Mouse (Mus musculus) layer of hippocampus, postnatal 10 days (tissue): ENCODE data around the gene Mtf1. TPM values are rescaled to one million over a fixed set of nuclear protein-coding genes. Genes with fewer than 3 reads are reported as not detected.
A peak's percentile ranks its signal among the peaks of the same experiment; 100 is the strongest.

Experiments
- DNase-seq, 2 experiments: peaks; one replicate each; pipeline ENCODE4 v3.0.0; 2021; ENCODE audit warnings: low spot score in 2 of 2
- total RNA-seq, 2 experiments: library from RNA; stranded (reverse); gene quantifications; 2 replicates each; pipeline ENCODE4 v1.2.3; 2021

Mtf1 gene
- total RNA-seq, 2 experiments from 2014 or later, result 20.6 to 24.1 TPM

GRCm38 (mm10) chr4:124796913-124797312, 5.0 kb upstream of the Mtf1 start:
- no peak for DNase-seq

DNA sequence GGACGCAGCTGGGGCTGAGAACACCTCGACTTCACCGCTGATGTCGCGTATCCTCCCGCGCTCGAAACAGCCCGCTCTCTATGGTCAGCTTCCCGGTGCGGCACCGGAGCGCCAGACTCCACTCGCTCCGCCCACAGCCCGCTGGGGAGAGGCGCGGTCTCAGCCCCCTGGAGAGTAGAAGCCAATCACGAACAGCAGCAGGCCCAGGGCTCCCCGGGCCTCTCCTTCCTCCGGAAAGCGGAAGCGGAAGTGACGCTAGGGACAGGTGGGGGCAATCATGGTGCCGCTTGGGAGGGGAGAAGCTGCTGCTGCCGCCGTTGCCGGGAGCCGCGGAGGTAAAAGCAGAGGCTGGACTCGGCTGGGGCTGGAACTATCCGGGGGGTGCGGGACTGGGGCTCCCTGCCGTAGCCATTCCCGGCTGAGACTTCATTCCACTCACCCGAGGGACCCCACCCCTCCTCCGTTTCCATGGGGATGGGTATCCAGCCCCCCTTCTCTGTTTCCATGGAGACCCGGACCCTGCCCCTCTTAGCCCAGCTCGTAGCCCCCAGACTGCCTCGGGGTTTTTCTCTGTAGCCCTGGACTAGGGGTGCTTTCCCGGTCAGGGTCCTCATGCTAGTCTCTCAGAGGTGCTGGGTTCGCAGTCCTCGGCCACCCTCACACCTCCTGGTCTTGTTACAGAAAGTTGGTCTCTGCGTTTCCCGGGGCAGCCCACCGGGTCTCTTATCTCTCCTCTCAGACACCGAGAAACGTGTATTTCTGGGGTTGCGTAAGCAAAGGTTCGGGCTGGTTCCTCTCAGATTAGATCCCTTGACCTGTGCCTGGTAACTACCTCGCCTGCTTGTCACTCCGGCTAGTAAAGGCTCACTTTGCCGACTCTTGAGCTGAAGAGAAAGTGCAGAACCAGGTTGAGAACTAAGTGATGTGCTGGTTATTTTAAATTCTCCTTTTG, 681 bp downstream of the Mtf1 start:
- peak; percentile 95 to 96 for DNase-seq

- DNase-seq, result no peak
Measured at GRCm38 (mm10) chr4:124803406-124803805, 1.5 kb downstream of the Mtf1 start.

GRCm38 (mm10) chr4:124808511-124808910, 6.6 kb downstream of the Mtf1 start:
- no peak for DNase-seq

DNA sequence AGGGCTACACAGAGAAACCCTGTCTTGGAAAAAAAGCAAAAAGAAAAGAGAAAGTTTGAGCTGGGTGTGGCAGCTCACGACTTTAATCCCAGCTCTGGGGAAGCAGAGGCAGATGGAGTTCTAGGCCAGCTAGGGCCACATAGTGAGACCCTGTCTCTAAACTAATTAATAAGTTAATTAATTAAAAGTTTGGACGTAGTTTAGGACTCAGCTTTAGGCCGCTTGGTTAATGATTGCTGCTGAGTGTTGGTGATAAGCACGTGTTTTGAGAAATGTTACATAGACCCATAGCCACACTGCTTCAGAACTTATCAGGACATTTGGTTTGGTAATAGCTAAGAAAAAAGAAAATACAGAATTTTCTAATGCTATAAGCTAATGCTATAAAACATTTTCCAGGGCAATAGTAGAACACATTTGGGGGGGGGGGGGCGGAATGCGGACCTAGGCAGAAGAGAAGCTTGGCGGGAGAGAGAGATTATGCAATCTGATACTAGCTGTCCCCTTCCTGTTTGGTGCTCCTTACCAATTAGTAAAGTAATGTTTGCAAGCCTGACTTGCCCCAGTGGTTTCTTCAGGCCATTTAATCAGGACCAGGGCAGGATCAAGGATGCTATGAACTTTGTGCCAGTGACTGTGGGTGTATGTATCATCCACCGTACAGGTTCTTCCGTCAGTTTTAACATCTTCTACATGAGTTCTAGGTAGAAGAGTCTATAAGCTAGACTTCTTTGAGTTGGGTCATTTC, 7.4 kb downstream of the Mtf1 start:
- DNase-seq, result no peak

GRCm38 (mm10) chr4:124810056-124810455, 8.2 kb downstream of the Mtf1 start:
- DNase-seq, result no peak

DNA sequence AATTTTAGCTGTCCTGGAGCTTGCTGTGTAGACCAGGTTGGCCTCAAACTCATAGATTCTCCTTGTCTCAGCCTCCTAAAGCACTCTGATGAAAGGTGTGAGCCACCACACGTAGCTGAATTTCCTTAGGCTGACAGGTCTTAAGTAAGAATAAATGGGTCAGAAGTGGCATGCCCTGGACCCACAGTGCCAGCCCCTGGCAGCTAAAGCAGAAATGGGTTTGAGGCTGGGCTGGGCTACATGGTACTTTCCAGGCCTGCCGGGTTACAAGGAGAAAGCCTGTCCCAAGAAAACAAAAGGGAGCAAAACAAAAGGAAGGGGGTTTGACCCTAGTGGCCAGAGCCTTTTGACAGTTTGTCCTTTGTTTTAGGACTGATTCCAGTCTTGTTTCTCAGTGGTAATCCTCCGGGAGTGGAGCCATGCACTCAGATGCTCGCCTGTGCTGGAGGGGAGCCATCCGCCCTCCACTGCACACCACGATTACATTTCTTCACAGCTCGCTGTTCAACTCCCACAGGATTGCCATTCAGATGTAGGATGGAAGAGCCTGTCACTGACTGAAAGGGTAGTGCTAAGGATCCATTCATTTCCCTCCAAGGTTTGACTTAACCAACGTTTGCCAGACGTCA, 9.6 kb downstream of the Mtf1 start:
- DNase-seq, result peak; percentile 20 to 25

GRCm38 (mm10) chr4:124815901-124816300, 14.0 kb downstream of the Mtf1 start:
- DNase-seq, result peak; percentile 17 to 20

DNA sequence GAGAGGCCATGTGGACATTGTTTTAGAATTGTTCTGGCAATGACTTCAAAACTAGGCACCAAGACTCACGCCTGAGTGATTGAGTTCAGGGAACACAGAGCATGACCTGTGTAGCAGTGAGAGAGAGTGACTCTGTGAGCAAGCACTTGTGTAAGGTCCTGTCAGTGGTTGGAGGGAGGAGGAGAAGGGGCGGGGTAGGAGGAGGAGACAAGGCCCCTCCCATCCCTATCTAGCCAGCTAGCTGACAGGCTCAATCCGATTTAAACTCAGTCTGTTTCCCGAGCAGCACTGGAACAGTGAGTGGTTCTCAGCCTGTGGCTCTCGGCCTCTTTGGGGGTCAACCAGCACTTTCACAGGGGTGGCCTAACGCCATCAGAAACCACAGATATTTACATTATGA, 15.9 kb downstream of the Mtf1 start:
- no peak for DNase-seq

DNA sequence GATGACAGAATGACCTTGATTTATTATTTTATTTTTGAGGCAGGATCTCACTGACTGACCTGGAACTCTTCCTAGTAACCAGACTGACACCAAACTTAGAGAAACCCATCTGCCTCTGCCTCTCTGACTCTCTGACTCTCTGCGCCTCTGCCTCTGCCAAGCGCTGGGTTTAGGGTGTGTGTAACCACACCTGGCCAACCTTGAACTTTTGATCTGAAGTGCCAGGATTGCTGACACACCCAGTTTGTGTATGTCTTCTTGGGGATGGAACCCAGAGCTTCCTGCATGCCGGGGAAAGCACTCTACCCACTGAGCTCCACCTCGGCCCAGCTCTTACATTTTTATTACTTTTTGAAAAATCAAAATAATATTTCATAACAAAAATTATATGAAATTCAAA, 16.9 kb downstream of the Mtf1 start:
- DNase-seq, result no peak

DNA sequence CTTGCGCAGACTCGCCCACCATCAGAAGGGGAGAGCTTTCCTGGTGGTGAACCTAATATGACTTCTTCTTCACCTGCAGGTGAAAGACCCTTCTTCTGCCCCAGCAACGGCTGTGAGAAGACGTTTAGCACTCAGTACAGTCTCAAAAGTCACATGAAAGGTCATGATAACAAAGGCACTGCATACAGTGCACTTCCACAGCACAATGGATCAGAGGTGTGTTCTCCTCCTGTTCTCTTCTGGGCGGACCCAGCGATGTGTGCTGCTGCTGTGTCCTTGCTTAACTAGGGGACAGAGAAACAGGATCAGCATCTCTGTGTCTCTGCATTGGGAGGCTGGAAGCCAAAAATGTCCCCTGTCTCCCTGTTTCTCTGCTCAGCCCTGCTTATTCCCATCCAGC, 23.1 kb downstream of the Mtf1 start:
- DNase-seq, result no peak

- no peak for DNase-seq
Measured at GRCm38 (mm10) chr4:124825371-124825965, 23.6 kb downstream of the Mtf1 start.

GRCm38 (mm10) chr4:124829671-124830070, 27.8 kb downstream of the Mtf1 start:
- no peak for DNase-seq

DNA sequence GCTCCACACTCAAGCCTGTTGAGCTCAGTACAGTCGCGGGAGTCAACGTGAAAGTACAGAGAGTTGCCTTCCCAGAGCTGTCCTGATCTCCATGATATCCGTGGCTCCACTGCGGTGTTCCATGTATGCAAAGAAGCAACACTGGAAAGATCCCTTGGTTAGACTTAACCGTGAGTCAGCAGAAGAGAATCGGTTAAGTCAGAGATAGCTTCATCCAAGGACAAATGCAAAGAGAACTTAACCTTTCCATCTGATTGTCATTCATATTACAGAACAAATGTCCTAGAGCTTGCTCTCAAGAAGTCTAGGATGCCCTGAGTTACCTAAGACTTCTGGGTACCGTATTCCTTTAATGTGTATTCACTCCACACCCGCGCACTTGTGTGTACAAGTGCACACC, 30.9 kb downstream of the Mtf1 start:
- no peak for DNase-seq

- DNase-seq, result no peak
Measured at GRCm38 (mm10) chr4:124838035-124838700, 36.3 kb downstream of the Mtf1 start.

GRCm38 (mm10) chr4:124840998-124841397, 39.1 kb downstream of the Mtf1 start:
- DNase-seq, result no peak

- peak; percentile 35 to 45 for DNase-seq
Measured at GRCm38 (mm10) chr4:124843493-124843892, 41.6 kb downstream of the Mtf1 start.

- peak; percentile 89 to 91 for DNase-seq
Measured at GRCm38 (mm10) chr4:124847573-124847972, 45.7 kb downstream of the Mtf1 start.

GRCm38 (mm10) chr4:124849631-124850260, 47.8 kb downstream of the Mtf1 start:
- DNase-seq, result peak; percentile 80 to 82

- peak; percentile 93 to 94 for DNase-seq
Measured at GRCm38 (mm10) chr4:124850261-124850913, 48.5 kb downstream of the Mtf1 start, which contains the start of gene Yrdc. Yrdc (plus strand) TSS chr4:124850679.
